Mouse (Mus musculus) lung, adult 18-20 months (tissue): ENCODE measurements at regions not wholly inside any gene's neighbourhood (a gene's known extent, or its start where the extent isn't known, plus 50 kb on each side); places are given as distances from the start of the nearest gene placed in this dataset.

Experiments
- DNase-seq, 2 experiments: peaks; one replicate each; pipeline ENCODE4 v3.0.0; 2022; ENCODE audit warnings: mixed read lengths in 2 of 2

GRCm38 (mm10) chr8:34756916-34757315 is 645.4 kb upstream of the Gm10131 start:
- no peak for DNase-seq

GRCm38 (mm10) chr8:34756171-34756570 is 644.6 kb upstream of the Gm10131 start:
- no peak for DNase-seq

- no peak for DNase-seq
Measured at GRCm38 (mm10) chr8:34755480-34755879, 643.9 kb upstream of the Gm10131 start.

- no peak for DNase-seq
Measured at GRCm38 (mm10) chr8:34753046-34753445, 641.5 kb upstream of the Gm10131 start.

- DNase-seq, result no peak
Measured at GRCm38 (mm10) chr8:34748521-34748920, 637.0 kb upstream of the Gm10131 start.

GRCm38 (mm10) chr8:34745706-34746105 is 634.2 kb upstream of the Gm10131 start:
- no peak for DNase-seq

GRCm38 (mm10) chr8:34744682-34745081 is 633.1 kb upstream of the Gm10131 start:
- no peak for DNase-seq

- DNase-seq, result no peak
Measured at GRCm38 (mm10) chr8:34744179-34744578, 632.6 kb upstream of the Gm10131 start.

- DNase-seq, result no peak
Measured at GRCm38 (mm10) chr8:34743137-34743536, 631.6 kb upstream of the Gm10131 start.

- DNase-seq, result no peak
Measured at GRCm38 (mm10) chr8:34740836-34741235, 629.3 kb upstream of the Gm10131 start.

GRCm38 (mm10) chr8:34739836-34740804 is 628.6 kb upstream of the Gm10131 start:
- DNase-seq, result peak in 1 of 2 experiments; percentile 6

- DNase-seq, result no peak
Measured at GRCm38 (mm10) chr8:34736214-34736613, 624.7 kb upstream of the Gm10131 start.

GRCm38 (mm10) chr8:34735006-34735405 is 623.5 kb upstream of the Gm10131 start:
- DNase-seq, result no peak

- DNase-seq, result no peak
Measured at GRCm38 (mm10) chr8:34732808-34733207, 621.3 kb upstream of the Gm10131 start.

- DNase-seq, result no peak
Measured at GRCm38 (mm10) chr8:34732362-34732761, 620.8 kb upstream of the Gm10131 start.

GRCm38 (mm10) chr8:34731096-34731999 is 619.8 kb upstream of the Gm10131 start:
- no peak for DNase-seq

- no peak for DNase-seq
Measured at GRCm38 (mm10) chr8:34729585-34729984, 618.0 kb upstream of the Gm10131 start.

GRCm38 (mm10) chr8:34727699-34728098 is 616.2 kb upstream of the Gm10131 start:
- DNase-seq, result no peak

GRCm38 (mm10) chr8:34726145-34726767 is 614.7 kb upstream of the Gm10131 start:
- no peak for DNase-seq

GRCm38 (mm10) chr8:34725546-34725945 is 614.0 kb upstream of the Gm10131 start:
- DNase-seq, result no peak

GRCm38 (mm10) chr8:34709911-34710733 is 598.6 kb upstream of the Gm10131 start:
- DNase-seq, result no peak

- no peak for DNase-seq
Measured at GRCm38 (mm10) chr8:34709316-34709715, 597.8 kb upstream of the Gm10131 start.
